Mouse (Mus musculus): ENCODE measurements around the gene Gpr61. TPM values are rescaled to one million over a fixed set of nuclear protein-coding genes. Genes with fewer than 3 reads are reported as not detected.

Gene Gpr61
- 10 to 100 TPM; 14.4 to 15.2 TPM for total RNA-seq (2021)
- long read RNA-seq, experiment 1, partial matches to known transcripts = 0 of 6 reads
- long read RNA-seq, experiment 1, other reads (novel, unspliced or antisense) = 2 of 6 reads
- long read RNA-seq, experiment 2, partial matches to known transcripts = 0 of 3 reads
- long read RNA-seq, experiment 2, other reads (novel, unspliced or antisense) = 1 of 3 reads

DNA sequence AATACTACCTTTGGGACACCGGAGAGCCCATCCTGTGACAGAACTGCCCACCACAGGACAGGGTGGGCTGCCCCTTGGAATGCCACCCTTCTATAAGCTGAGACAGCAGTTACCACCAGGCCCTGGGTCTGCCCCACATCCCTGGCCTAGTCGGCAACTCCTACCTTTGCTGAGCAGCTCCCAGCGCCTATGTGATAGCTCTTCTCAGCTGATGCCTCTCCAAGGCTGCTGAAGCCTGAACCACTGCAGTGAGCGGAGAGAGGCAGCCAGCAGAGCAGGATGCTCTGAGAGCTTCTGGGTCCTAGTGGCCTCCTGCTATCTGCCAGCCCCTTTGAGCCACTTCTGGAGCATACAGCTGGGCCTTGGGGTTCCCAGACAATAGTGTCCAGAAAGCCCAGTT lies at the start of gene Gpr61:
Gpr61 (minus strand) TSS at position 227 of the 400 bp plus-strand sequence.
- peak in 1 of 2 experiments; percentile 76 for DNase-seq (ENCODE audit: low spot score in 2 of 2)

DNA sequence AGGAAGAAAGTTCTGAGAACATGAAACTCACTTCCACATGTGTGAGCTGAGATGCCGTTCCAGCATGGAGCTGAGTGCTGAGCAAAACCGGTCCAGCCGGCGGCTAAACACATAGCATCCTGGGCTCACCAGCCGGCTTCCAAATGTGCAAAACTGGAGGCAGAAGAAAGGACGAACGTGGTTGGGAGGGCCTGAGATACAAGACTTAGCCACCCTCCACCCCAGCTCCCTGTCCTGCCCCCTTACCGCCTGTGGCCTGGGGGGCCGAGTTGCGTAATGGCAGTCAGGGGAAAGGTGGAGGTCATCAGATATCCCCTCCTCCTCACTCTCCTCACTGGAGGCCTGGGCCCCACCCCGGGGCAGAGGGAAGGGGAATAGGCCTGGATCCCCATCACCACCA lies 49.8 kb upstream of the Gpr61 start:
- DNase-seq (ENCODE audit: low spot score in 2 of 2) = no peak

DNA sequence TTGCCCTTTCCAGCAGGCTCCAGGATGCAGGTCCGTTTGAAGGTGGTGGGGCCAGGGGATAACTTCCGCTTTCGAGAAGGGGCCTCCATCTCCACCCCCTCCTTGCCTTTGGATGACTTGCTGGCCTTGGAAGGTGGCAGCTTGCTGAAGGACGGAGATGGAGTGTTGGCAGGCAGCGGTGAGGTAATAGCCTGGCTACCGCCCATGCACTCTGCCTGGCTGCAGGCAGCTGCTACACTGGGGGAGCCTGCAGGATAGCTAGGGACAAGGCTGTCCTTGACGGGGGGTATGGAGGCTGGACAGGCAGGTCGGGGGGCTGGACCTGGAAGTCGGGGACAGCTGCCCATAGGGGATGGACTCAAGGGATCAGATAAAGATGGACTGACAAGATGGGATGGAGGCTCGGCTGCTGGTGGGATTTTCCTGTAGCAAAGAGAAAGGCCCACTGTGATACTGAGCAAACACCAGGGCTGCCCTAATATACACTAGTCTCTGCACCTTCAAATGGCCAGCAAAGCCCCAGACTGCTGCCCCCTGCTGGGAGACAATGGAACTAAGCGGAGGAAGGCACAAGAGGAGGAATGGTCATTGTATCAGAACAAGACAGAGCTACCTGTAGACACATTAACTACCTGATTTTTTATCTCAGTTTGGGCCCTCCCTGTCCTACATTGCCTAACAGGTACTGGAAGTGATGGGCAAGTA lies 49.1 kb upstream of the Gpr61 start:
- peak; percentile 77 to 80 for DNase-seq (ENCODE audit: low spot score in 2 of 2)

DNA sequence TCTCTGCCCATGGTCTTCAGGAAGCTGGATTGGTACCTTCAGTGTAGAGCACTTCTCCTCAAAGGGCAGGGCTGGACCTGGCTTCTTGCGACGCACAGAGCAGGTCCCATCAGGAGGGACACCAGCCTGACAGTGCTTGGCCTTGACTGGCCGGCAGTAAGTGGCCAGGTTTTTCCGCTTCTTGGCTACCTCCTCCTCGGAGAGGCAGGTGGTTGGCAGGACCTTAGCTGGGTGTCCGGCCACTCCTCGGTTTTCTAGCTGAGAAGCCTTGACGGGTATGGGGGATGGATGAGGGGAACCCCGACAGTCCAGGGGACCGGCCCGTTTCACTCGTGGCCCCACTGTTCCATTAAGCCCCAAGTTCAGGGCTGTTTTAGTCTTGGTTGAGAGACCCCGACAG lies 48.5 kb upstream of the Gpr61 start:
- DNase-seq (ENCODE audit: low spot score in 2 of 2) = no peak

DNA sequence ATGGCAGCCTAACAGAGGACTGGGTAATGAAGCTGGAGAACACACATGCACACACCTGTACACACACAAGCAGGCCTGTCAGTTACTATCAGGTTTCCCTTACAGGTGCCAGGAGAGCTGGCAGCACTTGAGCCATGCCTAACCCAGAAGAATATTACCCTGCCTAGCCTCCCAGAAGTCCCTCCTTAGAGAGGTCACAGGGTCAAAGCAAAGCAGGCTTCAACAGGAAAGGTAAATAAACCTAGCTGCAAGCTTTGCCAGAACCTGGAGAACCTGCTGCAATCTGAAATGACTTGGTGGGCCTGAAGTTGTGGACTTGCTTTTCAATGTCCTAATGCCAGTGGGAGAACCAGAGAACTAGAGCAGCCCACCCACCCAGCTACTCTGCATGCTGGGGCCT lies 47.8 kb upstream of the Gpr61 start:
- DNase-seq (ENCODE audit: low spot score in 2 of 2) = no peak

DNA sequence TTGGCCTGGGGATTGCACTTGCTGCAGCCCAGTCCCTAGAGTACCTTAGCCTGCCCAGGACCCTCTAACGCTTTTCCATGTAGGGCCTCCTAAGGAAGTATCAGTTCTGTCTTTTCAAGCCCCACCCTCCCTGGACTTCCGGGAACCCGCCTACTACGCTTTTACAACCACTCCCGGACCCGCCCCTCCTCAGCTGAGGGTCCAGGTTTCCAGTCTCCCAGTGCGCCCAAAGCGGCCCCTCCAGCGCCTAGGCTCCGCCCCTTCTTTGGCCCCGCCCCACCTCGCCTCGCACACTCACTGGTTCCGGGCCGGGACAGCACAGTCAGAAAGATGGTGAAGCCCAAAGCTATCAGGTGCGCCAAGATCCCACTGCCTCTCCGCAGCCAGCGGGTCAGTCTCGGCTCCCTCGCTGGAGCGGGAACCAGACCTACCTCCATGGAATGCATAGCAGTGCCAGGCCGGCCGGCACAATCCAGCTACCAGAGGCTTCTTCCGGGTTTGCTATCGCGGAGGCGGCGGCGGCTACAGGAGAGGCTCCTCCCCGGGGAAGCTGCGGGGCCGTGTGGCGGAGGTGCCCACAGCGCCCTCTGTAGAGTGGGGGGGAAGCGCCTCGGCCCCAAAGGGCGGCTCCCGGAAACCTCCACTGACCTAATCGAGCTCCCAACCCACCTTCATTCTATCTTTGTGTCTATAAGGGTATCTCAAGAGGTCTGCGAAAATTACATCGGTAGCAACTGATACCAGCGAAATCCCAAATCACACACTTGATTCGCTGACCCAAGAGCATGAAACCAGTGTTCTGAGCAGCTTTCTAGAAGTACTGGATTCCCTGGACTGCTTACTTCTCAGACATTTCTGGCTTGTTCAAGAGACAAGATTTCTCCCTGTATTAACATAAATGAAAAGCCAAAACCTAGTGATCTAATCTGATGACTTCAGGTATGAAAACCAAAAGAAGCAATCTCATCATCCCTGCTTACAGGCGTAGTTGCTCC lies 45.9 kb upstream of the Gpr61 start, which contains the start of gene Cyb561d1:
Cyb561d1 (minus strand) TSS at position 884 of the 995 bp plus-strand sequence.
- peak; percentile 89 to 91 for DNase-seq (ENCODE audit: low spot score in 2 of 2)

DNA sequence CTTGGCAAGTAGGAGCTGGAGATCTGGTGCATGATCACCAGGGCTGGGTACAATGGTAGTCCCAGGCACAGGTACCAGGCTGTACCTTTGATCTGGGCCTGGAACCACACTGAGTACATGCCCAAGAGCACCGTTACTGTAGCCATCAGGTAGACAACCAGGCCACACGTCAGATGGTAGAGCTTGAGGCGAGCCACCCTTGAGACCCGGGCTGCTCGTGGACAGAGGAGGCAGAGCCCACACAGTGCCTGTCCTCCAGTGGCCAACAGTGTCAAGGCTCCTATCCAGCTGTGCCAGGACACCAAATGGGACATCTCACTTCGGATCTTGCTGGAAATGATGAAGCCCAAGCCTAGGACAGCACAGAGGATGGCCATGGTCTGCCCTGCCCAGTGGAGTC lies 44.5 kb upstream of the Gpr61 start:
- no peak for DNase-seq (ENCODE audit: low spot score in 2 of 2)

DNA sequence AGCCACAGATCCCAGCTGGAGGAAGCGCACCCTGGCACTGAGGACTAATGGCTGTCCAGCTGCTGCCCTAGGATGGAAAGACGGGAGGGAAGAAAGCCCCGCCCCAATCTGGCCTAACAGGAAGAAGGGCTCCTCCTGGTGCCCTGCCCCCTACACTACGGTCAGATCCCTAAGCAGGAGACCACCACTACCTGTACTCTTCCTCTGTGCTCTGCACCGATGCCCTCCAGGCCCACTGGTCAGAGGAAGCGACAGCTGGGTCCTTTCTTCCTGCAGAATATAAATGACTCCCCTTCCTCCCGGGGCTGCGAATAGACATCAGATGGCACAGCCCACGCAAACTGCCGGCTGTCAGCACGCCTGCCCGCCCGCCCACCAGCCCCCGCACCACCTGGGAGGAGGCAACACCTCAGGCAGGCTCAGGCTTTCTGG lies 42.4 kb upstream of the Gpr61 start:
- DNase-seq (ENCODE audit: low spot score in 2 of 2) = peak; percentile 74 to 79

DNA sequence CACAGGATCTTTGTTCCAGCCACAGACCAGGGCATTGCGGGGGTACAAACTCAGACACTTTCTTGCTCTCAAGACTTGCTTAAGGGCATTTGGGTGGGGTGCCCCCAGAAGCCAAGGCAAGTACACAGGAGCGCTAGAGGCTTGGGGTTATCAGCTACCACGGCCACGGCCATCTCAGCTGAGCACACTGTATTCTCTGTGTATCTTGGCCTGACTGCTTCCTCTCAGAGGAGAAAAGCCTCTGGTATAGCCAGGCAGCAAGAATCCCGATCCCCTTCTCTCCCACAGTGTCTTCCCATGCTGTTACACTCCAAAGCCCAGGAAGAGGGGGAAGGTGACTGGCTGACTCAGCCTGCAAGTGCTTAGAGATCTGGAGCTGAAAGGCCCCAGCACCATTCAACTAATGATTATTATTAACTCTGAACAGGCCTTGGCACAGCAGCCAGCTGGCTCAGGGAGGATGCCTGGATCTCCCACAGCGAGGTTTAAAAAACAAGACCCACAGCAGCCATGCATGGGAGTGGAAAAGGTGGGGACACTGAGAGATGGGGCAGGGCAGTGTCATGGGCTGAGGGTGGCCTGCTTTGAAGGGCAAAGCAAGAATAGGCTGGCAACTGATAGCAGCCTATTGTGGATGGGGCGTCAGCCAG lies 41.4 kb upstream of the Gpr61 start:
- peak; percentile 74 to 81 for DNase-seq (ENCODE audit: low spot score in 2 of 2)

DNA sequence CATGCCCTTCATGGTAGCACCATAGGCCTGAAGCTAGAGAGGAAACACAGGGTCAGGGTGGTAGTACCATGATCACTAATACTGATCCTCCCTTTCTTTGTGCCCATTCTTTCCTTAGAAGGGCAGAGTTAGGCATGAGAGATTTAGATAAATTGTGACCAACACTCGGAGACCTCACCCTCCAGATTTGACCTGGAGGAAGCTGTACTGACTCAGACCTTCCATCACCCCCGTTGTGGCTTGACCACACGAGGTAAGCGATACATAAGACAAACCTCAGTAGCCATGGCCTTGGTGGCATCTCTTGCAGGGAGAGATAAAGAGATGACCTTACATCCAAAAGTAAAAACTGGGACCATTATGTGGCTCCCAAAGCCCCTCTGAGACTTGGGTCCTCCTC lies 40.6 kb upstream of the Gpr61 start:
- no peak for DNase-seq (ENCODE audit: low spot score in 2 of 2)

DNA sequence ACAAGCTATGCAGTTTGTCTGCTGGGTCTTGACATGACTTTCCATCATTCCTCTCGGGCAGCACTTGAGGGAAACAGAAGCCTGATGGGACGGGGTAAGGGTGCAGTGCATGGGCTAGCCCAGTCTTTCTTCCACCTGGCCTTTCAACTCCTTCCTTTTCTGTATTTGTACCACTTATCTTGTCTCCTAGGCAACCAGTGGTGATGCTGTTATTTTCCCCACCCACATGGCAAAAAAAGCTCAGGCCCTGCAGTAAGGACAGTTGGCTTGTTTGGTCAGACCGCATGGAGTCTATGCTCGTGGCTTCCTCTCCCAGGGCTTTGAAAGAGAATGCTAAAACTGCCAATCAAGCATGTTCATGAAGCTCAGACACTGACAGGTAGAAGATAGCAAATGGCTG lies 39.0 kb upstream of the Gpr61 start:
- no peak for DNase-seq (ENCODE audit: low spot score in 2 of 2)

DNA sequence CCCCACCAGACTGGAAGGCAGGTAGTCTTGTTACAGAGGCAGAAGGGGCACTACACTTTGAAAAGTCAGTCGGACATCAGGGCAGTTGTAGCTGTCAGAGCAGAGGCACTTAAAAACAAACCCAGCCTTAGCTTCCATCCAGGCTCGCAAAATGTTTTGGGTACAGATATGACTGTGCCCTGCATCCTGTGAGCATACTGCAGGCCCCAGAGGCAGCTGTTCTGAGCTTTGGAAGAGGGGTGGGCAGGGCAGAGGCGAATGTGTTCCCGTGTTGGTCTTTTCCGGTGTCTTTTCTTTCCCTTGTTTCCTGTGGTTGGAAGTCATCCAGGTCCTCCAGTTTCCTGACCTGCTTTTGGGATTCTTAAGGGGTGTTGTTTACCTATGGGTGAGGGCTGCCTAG lies 35.2 kb upstream of the Gpr61 start:
- peak in 1 of 2 experiments; percentile 2 for DNase-seq (ENCODE audit: low spot score in 2 of 2)

DNA sequence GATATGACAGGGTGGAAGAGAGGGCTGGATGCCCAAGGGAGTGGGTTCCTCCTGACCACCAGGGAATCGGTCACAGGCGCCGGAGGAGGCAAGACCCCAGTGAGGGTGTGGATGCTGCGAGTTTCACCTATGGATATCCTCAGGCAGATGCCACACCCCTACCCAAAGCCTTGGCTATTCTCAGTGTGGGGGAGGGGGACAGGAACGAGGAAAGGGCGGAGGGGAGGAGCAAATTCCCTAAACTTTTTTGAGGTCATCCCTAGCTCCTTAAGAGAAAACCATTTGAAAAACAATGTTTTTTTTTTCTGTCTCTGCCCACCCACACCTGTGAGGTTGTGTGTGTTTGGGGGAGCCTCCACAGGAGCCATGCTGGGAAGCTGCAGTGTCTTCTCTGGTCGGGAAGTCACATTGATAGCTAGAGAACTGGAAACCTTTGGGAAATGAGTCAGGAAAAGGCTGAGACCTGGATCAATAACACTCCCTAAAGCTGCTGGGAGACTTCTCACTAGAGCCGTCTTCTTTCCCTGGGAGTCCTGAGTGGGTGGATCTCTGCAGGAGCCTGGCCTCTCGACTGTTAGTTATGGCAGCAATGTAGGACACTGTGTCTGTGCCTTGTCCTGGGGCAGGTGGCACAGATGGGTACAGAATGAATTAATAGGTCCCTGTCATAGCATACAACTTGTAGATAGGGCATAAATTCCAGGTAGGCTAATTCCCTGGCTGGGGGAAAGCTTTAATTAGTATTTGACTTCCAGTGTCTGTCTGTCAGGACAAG lies 34.2 kb upstream of the Gpr61 start:
- no peak for DNase-seq (ENCODE audit: low spot score in 2 of 2)

DNA sequence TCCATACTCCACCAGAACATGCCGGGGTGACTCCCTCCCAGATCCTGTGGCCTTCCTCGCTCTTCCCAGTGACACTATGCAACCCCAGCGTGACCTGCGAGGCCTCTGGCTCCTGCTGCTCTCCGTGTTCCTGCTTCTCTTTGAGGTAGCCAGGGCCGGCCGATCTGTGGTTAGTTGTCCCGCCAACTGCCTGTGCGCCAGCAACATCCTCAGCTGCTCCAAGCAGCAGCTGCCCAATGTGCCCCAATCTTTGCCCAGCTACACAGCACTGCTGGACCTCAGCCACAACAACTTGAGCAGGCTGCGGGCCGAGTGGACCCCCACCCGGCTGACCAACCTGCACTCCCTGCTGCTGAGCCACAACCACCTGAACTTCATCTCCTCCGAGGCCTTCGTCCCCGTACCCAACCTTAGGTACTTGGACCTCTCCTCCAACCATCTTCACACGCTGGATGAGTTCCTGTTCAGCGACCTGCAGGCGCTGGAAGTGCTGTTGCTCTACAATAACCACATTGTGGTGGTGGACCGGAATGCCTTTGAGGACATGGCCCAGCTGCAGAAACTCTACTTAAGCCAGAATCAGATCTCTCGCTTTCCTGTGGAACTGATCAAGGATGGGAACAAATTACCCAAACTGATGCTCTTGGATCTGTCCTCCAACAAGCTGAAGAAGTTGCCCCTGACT lies 32.6 kb upstream of the Gpr61 start:
- DNase-seq (ENCODE audit: low spot score in 2 of 2) = peak in 1 of 2 experiments; percentile 3

DNA sequence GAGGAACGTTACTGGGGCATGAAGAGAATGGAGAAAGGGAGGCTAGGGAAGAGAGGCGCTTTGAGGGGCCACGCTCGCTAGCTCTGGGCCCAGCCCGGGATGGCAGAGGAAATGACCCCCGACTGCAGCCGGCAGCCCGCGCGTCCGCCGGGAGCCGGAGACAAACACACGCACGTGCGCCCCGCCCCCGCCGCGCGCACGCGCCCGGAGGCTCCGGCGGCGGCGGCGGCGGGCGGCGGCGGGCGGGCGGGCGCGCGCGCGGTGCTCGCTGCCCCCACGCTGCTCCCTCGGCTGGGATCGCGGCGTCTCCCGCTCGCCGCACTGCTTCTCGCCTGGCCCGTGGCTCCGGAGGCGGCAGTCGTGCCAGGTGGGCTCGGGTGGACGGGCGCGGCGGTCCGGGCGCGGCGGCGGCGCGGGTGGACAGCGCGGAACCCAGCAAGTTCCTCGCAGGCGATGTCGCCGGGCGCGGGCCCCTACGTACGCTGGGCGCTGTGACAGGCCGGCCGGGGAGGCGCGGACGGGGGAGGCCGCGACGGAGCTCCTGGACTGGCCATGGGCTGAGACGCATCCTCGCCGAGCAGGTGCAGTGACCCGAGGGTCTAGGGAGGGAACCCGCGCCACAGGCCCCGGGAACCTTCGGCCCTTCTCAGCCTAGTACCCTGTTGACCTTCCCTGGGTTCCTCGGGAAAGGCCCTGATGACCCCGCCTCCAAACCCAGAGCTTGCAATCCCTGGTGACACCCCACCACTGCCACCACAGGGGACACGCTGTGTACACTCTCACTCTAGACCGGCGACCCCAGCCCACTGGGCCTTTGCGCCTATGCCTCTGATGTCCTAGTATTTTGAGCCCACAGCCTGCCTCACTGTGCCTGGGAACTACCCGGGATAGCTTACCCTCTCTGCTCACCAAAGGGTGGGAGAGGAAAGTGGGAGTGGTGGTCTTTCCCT lies 31.7 kb upstream of the Gpr61 start, which contains the start of gene Amigo1:
Amigo1 (plus strand) TSS at position 238 of the 950 bp plus-strand sequence.
- peak in 1 of 2 experiments; percentile 35 for DNase-seq (ENCODE audit: low spot score in 2 of 2)

DNA sequence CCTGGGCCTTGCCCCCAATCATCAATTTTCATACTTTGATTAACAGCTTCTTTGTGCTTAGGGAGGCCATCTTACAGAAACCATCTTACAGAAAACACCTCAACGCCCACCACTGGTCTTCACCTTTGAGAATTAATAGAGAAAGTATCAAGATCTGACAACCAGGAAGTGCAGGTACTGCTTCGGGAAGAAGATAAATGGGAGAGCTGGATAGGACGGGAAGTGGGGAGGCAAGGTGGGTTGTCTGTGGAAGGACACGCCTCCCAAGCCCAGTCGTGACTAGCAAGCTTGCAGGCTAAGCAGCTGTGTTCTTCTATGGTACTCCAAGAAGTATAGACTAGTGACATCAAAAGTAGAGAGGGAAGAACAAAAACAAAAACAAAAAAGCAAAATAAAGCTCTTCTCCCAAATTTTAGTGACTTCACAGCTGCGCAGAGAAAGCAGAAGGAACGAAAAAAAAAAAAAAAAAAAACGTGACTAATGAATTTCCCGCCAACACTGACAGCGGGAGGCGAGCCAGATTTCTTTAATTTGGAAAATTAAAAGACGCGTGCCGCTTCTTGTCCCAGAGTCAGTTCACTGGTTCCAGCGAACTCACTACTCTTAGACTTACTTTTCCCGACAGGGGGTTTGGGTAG lies 30.9 kb upstream of the Gpr61 start:
- DNase-seq (ENCODE audit: low spot score in 2 of 2) = no peak

DNA sequence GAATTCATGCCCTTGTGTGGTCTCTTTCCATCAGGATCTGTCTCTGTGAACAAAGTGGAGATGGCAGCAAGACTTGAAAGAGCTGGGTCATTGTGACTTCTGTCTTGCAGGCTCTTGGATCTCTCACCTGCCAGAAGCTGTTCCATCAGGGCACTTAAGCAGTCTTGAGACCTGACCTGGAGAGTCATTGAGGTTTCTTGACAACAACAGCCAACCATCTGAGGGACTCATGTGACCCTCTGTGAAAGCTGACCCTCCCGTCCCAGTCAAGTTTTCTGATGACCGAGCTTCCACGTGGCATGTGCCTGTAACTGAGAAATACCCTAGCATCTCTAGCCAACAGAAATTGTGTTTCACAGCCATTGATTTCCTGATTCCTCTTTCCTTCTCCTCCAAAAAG lies 30.1 kb upstream of the Gpr61 start:
- no peak for DNase-seq (ENCODE audit: low spot score in 2 of 2)

DNA sequence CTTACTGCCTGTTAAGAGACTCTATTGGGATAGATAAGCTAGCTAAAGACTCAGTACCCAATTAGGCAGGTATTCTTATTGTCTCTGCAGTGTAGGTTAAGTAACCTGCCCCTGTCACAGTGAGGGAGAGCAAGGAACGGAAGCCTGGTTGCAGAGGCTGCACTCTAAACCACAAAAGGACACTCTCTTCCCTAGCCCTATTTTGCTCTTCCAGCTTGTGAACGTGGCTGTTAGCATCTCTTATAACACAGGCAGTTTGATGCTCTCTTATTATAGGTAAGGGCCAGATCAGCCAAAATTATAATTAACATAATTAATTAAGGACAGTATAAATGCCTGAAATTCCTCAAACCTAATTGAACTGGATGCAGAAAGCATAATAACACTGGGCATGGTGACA lies 25.8 kb upstream of the Gpr61 start:
- no peak for DNase-seq (ENCODE audit: low spot score in 2 of 2)
